Mouse (Mus musculus) liver, embryonic 14.5 days (tissue): Measurements from ENCODE around the gene Tube1.

Experiments used
- CTCF ChIP-seq: IDR thresholded peaks from 2 replicates; pipeline ENCODE4 v1.5.1; 2016; ENCODE audit warnings: antibody characterized with exemption, low read depth, control low read depth
- EP300 ChIP-seq: IDR thresholded peaks from 2 replicates; pipeline ENCODE4 v1.6.1; 2016; ENCODE audit warnings: antibody characterized with exemption, low read depth

DNA sequence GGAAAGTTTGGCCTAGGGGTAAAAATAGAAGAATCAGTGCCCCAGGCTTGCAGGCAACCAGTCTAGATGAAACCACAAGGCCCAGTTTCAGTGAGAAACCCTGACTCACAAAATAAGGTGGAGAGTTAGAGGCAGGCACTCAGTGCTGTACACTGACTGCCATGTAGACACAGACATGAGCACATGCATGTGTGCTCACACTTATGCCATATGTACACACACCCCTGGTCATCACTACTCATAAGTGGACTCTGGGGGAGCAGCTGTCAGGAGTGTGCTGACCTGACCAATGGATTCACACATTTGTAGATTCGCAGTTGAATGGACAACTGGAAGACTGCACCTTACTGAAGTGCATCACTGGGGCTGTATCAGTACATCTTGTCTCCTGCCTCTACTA, 27.6 kb downstream of the Tube1 start:
- TF ChIP-seq EP300 (no peak), CTCF (no peak)
